Mouse (Mus musculus): ENCODE results near the gene Ssbp4. TPM values are rescaled to one million over a fixed set of nuclear protein-coding genes. Genes with fewer than 3 reads are reported as not detected.
A peak's percentile ranks its signal among the peaks of the same experiment; 100 is the strongest.

Gene Ssbp4
- total and polyA plus RNA-seq, 3 experiments, result 84.9 to 212 TPM; not detected in 1

DNA sequence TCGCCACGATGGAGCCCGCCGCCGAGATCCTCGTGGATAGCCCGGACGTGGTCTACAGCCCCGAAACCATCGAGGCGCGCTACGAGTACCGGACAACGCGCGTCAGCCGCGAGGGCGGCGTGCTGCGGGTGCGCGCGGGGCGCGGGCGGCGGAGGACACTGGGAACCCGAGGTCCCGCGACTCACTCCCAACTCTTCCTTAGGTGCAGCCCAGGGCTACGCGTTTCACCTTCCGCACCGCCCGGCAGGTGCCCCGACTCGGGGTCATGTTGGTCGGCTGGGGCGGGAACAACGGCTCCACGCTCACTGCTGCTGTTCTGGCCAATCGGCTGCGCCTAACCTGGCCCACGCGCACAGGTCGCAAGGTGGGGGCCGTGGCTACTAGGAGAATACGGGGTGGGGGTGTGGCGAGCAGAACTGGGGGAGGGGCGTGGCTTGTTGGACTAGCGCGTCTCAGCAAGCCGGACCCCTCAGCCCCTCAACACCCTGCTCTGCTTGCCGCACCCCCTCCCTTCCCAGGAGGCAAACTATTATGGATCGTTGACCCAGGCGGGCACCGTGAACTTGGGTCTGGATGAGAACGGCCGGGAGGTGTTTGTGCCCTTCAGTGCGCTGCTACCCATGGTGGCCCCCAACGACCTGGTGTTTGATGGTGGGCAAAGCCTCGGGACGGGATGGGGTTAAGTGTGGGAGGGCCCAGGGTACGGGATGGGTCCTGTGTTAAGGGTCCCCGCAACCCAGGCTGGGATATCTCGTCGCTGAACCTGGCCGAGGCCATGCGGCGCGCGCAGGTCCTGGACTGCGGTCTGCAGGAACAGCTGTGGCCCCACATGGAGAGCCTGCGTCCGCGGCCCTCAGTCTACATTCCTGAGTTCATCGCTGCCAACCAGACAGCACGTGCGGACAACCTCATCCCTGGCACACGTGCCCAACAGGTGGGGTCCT lies 13.8 kb downstream of the Ssbp4 start:
- Histone ChIP-seq H3K9me3 (replicated peaks; ENCODE audit: insufficient read depth, low read length) (no peaks in the 10 kb centered on the region), H3K27me3 (ENCODE audit: control insufficient read depth in 1 of 2, insufficient read depth in 2 of 2, low read length in 2 of 2) (no peaks in the 10 kb centered on the region), H3K36me3 (ENCODE audit: control insufficient read depth in 1 of 2, insufficient read depth in 2 of 2, low read length in 2 of 2) (no peaks in the 10 kb centered on the region), H3K9ac (ENCODE audit: control insufficient read depth, low read depth, low read length, poor library complexity, severe bottlenecking) (peak overlapping the region; percentile 92), H3K79me2 (ENCODE audit: control insufficient read depth, insufficient read depth, low read length, poor library complexity) (peaks cover 7% of the 10 kb centered on the region), H3K27ac (ENCODE audit: control insufficient read depth, low read depth, low read length) (peak overlapping the region; percentile 67; the same call in 1 of the 2 replicates), H3K4me1 (ENCODE audit: control insufficient read depth in 1 of 2, insufficient read depth in 2 of 2, low read length in 2 of 2) (peaks cover 3 to 11% of the 10 kb centered on the region in 2 experiments; a peak in 3 of 4 replicates), H3K4me3 (ENCODE audit: control insufficient read depth in 1 of 2, insufficient read depth in 1 of 2, low read depth in 2 of 2, low read length in 2 of 2) (peak overlapping the region; percentile 58 to 95)
- TF ChIP-seq MAZ (IDR thresholded peaks at IDR 0.05; ENCODE audit: low read depth, low read length) (0 out of 2 replicates have a peak, but pooled peaks have one; percentile 24), ZNF384 (IDR thresholded peaks at IDR 0.05; ENCODE audit: low read depth, low read length) (no peak)
- DNase-seq (ENCODE audit: low read depth, low spot score), result peak; percentile 67

DNA sequence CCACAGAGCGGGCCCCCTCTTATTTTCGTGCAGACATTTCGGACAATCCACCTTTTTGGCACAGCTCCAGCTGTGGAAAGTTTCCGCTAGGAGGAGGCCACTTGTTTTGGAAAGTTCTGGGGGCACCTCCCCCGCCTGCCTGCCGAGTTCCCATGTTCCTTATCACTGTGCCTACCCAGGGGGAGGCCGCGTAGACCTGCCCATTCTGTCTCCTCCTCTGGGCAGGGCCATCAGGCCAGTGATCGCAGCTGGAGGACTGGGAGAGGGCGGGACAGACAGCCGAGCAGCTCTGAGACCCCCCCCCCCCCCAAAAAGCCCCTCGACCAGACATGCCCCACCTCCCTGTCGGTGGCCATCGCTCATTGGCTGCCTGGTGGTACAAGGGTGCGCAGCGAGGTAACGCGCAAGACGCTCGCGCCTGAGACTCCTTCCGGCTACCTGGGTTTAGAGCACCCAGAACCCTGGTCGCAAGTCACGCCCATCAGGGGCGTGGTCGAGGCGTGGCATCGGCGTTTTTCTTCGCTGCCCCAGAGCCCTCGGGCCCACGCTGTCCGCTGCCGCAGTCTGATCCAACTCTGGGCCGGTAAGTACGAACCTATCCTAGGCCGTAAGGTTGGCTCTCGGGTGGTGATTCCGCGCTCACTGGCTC lies 14.6 kb downstream of the Ssbp4 start, which contains the start of gene Isyna1:
Isyna1 (plus strand) TSS at position 413 of the 649 bp plus-strand sequence.
- Histone ChIP-seq H3K36me3 (ENCODE audit: control insufficient read depth in 1 of 2, insufficient read depth in 2 of 2, low read length in 2 of 2) (no peaks in the 10 kb centered on the region), H3K4me3 (ENCODE audit: control insufficient read depth in 1 of 2, insufficient read depth in 1 of 2, low read depth in 2 of 2, low read length in 2 of 2) (peak within 1 kb of the TSS; percentile 79 to 95), H3K4me1 (ENCODE audit: control insufficient read depth in 1 of 2, insufficient read depth in 2 of 2, low read length in 2 of 2) (peaks cover 3 to 11% of the 10 kb centered on the region in 2 experiments; a peak in 3 of 4 replicates), H3K79me2 (ENCODE audit: control insufficient read depth, insufficient read depth, low read length, poor library complexity) (peaks cover 7% of the 10 kb centered on the region), H3K9me3 (replicated peaks; ENCODE audit: insufficient read depth, low read length) (no peaks in the 10 kb centered on the region), H3K27ac (ENCODE audit: control insufficient read depth, low read depth, low read length) (peak within 1 kb of the TSS; percentile 67), H3K27me3 (ENCODE audit: control insufficient read depth in 1 of 2, insufficient read depth in 2 of 2, low read length in 2 of 2) (no peaks in the 10 kb centered on the region), H3K9ac (ENCODE audit: control insufficient read depth, low read depth, low read length, poor library complexity, severe bottlenecking) (peak within 1 kb of the TSS; percentile 92)
- TF ChIP-seq TCF12 (IDR thresholded peaks at IDR 0.05; ENCODE audit: low read depth, low read length), result 0 out of 2 replicates have a peak, but pooled peaks have one; percentile 11
- TF ChIP-seq MXI1 (IDR thresholded peaks at IDR 0.05; ENCODE audit: low read depth, low read length), result peak; percentile 86
- TF ChIP-seq NRF1 (IDR thresholded peaks at IDR 0.05; ENCODE audit: insufficient read depth, low read depth, low read length, poor library complexity, severe bottlenecking), result peak; percentile 89
- TF ChIP-seq JUND (IDR thresholded peaks at IDR 0.05; ENCODE audit: low read depth, low read length), result no peak
- TF ChIP-seq CHD1 (IDR thresholded peaks at IDR 0.05; ENCODE audit: low read depth, low read length), result no peak
- peak; percentile 78 for TF ChIP-seq HCFC1 (IDR thresholded peaks at IDR 0.05; ENCODE audit: low read depth, low read length)
- TF ChIP-seq RCOR1 (IDR thresholded peaks at IDR 0.05; ENCODE audit: low read depth, low read length), result no peak
- TF ChIP-seq MAX (IDR thresholded peaks at IDR 0.05; ENCODE audit: low read length), result peak; percentile 72
- 0 out of 2 replicates have a peak, but pooled peaks have one; percentile 18 for TF ChIP-seq MYC (IDR thresholded peaks at IDR 0.05; ENCODE audit: low read depth, low read length)
- TF ChIP-seq ETS1 (IDR thresholded peaks at IDR 0.05; ENCODE audit: low read depth, low read length), result peak; percentile 73
- peak; percentile 65; the same call in 1 of the 2 replicates for TF ChIP-seq SIN3A (IDR thresholded peaks at IDR 0.05; ENCODE audit: low read length)
- peak; percentile 56 for TF ChIP-seq GATA1 (IDR thresholded peaks at IDR 0.05; ENCODE audit: low read depth, low read length)
- 0 out of 2 replicates have a peak, but pooled peaks have one; percentile 55 for TF ChIP-seq POLR2AphosphoS2 (IDR thresholded peaks at IDR 0.05; ENCODE audit: low read length)
- TF ChIP-seq TBP (IDR thresholded peaks at IDR 0.05; ENCODE audit: low read depth, low read length), result peak; percentile 80
- peak; percentile 70 to 93; a peak in 3 of 4 replicates for TF ChIP-seq POLR2A (IDR thresholded peaks at IDR 0.05; ENCODE audit: control insufficient read depth in 1 of 2, insufficient read depth in 1 of 2, low read depth in 1 of 2, low read length in 2 of 2, poor library complexity in 1 of 2)
- peak; percentile 89 for TF ChIP-seq ELF1 (IDR thresholded peaks at IDR 0.05; ENCODE audit: low read depth, low read length)
- TF ChIP-seq NELFE (IDR thresholded peaks at IDR 0.05; ENCODE audit: low read depth, low read length), result peak; percentile 85
- TF ChIP-seq TAL1 (IDR thresholded peaks at IDR 0.05; ENCODE audit: low read length), result no peak
- DNase-seq (ENCODE audit: low read depth, low spot score), result peak; percentile 99

Measured in MEL (cell line).